Mouse (Mus musculus) small intestine, adult 2 months (tissue): ENCODE results near the gene Itm2b.

Experiments
- CTCF ChIP-seq: fragments of 200-500 bp; IDR thresholded peaks from 2 replicates; pipeline ENCODE4 v1.5.1; 2012; ENCODE audit warnings: low read depth, mild to moderate bottlenecking, control low read depth, inconsistent platforms, low read length, moderate library complexity, mixed read lengths; ENCODE audit not compliant: insufficient replicate concordance, insufficient read length; ENCODE audit errors: extremely low read depth
- POLR2A ChIP-seq: fragments of 200-500 bp; IDR thresholded peaks from 2 replicates; pipeline ENCODE4 v1.6.1; 2012; ENCODE audit warnings: low read depth, mild to moderate bottlenecking, control low read depth, inconsistent platforms, low read length, moderate library complexity

DNA sequence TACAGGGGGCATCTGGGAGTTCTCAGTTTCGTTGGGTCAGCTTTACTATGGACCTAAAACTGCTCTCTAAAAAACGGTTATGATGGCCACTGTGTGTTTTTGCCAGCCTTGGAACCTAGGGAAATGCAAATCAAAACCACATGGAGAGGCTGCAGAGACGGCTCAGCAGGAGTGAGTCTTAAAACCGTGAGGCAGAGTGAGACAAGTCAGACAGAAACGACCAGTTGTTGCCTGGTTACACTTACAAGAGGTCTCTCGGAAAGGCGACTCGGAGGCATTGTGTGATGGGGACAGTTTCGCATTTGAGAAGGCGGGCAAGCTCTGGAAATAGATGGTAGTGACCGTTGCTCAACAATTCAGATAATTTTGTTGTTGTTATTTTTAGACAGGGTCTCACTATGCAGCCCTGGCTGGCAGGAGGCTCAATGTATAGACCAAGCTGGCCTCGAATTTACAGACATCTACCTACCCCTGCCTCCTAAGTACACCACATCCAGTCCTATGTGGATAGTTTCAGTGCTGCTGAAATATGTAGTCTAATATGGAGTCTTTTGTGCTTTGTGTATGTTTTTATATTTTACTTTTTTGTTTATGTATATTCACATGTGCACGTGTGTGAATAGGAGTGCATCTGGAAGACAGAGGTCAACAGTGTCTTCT lies 30.4 kb upstream of the Itm2b start:
- TF ChIP-seq CTCF (no peak), POLR2A (no peak)
